Mouse (Mus musculus) hindbrain, embryonic 14.5 days (tissue): Measurements from ENCODE around the gene 4931409K22Rik. TPM values are rescaled to one million over a fixed set of nuclear protein-coding genes. Genes with fewer than 3 reads are reported as not detected.

Source experiments
- ATAC-seq: fragments of 200-750 bp; cut with Nextera tagmentation; 2 replicates; pipeline ENCODE4 v1.8.0; 2017; ENCODE audit warnings: moderate number of reproducible peaks, mild to moderate bottlenecking, moderate TSS enrichment, moderate library complexity; ENCODE audit not compliant: low FRiP score
- DNase-seq: peaks from one replicate; pipeline ENCODE4 v3.0.0-alpha.2; 2015; ENCODE audit warnings: low spot score
- H3K27ac ChIP-seq: fragments of 300-500 bp; sonication (generic); 2 replicates; pipeline ENCODE4 v1.5.1; 2014; ENCODE audit warnings: mild to moderate bottlenecking, moderate library complexity
- H3K27me3 ChIP-seq: fragments of 300-500 bp; sonication (generic); 2 replicates; pipeline ENCODE4 v1.6.1; 2014; ENCODE audit warnings: mild to moderate bottlenecking, low read length, mixed read lengths; ENCODE audit not compliant: control insufficient read depth, insufficient read depth
- H3K36me3 ChIP-seq: fragments of 300-500 bp; sonication (generic); replicated peaks from 2 replicates; pipeline ENCODE4 v1.6.1; 2014; ENCODE audit not compliant: control insufficient read depth, insufficient read depth
- H3K4me1 ChIP-seq: fragments of 300-500 bp; sonication (generic); replicated peaks from 2 replicates; pipeline ENCODE4 v1.6.1; 2014; ENCODE audit warnings: antibody characterized with exemption, low read length, mixed read lengths; ENCODE audit not compliant: control insufficient read depth, insufficient read depth
- H3K4me2 ChIP-seq: fragments of 300-500 bp; sonication (generic); replicated peaks from 2 replicates; pipeline ENCODE4 v1.6.1; 2014; ENCODE audit warnings: mild to moderate bottlenecking, moderate library complexity
- H3K4me3 ChIP-seq: fragments of 300-500 bp; sonication (generic); replicated peaks from 2 replicates; pipeline ENCODE4 v1.5.1; 2014; ENCODE audit warnings: mild to moderate bottlenecking, low read length
- H3K9ac ChIP-seq: fragments of 300-500 bp; sonication (generic); 2 replicates; pipeline ENCODE4 v1.6.1; 2014
- H3K9me3 ChIP-seq: fragments of 300-500 bp; sonication (generic); 2 replicates; pipeline ENCODE4 v1.6.1; 2016; ENCODE audit warnings: low read length; ENCODE audit not compliant: control insufficient read depth
- WGBS: fragments of 180-500 bp; shearing (Covaris S2); extraction: QIAGEN DNeasy Blood & Tissue Kit; methylation state at CpG from one replicate; pipeline ENCODE4 v1.1.7; 2014; 5-methylcytosine and 5-hydroxymethylcytosine counted together
- polyA plus RNA-seq: library from polyadenylated mRNA; unstranded; fragments of >200 nt; fragmentation: Nextera tagmentation; extraction: Ambion mirVana; gene quantifications from 2 replicates; pipeline ENCODE4 v1.2.1, GENCODE M21; 2014

Gene 4931409K22Rik
- polyA plus RNA-seq, 1 experiment from 2014 or later: 0.19 TPM

DNA sequence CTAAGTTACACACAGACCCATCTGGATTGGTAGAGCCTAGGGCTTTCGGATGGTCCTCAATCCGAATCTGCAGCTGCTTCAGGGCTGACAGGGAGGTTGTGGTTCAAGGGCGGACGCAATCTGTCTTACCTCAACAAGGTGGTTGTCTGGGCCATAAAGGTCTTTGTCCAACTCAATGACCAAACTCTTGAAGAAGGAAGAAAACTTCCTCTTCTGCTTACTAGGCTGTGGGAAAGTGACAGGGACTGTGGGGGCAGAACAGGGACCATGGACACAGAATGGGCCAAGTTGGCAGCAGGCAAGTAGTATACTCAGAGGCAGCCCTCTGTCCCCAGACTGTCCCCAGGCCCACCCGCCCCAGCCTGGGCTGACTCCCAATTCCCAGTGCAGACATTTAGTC, 38.7 kb upstream of the 4931409K22Rik start:
- Histone ChIP-seq H3K36me3 (peaks cover 57% of the 10 kb centered on the region), H3K27me3 (no peaks in the 10 kb centered on the region), H3K4me3 (no peak overlapping the region), H3K27ac (peak overlapping the region; percentile 83; the same call in 1 of the 2 replicates), H3K4me2 (no peak overlapping the region), H3K9ac (0 out of 2 replicates have a peak overlapping the region, but pooled peaks have one; percentile 37), H3K4me1 (peaks cover 46% of the 10 kb centered on the region), H3K9me3 (no peaks in the 10 kb centered on the region)
- WGBS: 94% methylated on average over 5 of the region's 5 CpGs
- ATAC-seq: no peak
- DNase-seq: no peak

DNA sequence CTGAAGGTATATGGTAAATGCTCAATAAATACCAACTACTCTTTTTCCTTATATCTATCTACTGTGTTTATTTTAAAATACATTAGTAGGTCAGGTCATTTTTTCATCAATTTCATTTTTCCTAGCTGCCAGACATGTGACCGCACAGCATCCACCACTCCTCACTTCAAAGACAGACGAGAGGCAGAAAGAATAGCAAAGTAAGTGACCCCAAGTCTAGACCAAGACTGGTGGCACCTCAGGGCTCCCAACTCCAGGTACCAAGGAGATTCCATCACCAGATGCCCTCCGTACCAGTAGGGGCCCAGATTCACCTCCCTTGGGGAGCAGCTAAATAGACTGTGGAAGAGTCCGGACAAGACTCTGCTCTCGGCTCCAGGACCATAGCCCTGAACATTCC, 37.7 kb upstream of the 4931409K22Rik start:
- ATAC-seq (no peak), DNase-seq (no peak)
- Histone ChIP-seq H3K36me3 (peaks cover 66% of the 10 kb centered on the region), H3K9me3 (no peaks in the 10 kb centered on the region), H3K9ac (no peak overlapping the region), H3K4me2 (no peak overlapping the region), H3K27me3 (no peaks in the 10 kb centered on the region), H3K4me3 (no peak overlapping the region), H3K4me1 (peaks cover 40% of the 10 kb centered on the region), H3K27ac (no peak overlapping the region)
- WGBS: 92% methylated on average over 5 of the region's 5 CpGs

DNA sequence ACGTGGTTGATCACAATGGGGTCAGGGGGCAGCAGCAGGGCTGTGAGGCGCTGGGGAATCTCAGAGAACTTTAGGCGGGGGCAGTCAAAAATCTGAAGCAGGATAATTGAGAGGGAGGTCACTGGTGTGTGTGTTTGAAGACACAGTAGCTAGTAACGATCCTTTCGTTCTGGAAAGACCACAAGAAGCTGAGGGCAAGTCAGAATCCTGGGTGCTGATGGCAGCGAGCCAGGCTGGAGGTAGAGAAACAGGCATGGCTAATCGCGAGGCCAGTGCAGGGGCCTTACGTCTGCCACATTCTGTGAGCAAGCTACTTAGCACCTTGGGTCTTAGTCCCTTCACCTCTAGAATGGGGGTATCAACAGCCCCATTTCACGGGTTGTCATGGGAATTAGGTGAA, 37.3 kb upstream of the 4931409K22Rik start:
- no peaks in the 10 kb centered on the region for H3K9me3 ChIP-seq
- ATAC-seq (no peak), DNase-seq (no peak)
- no peak overlapping the region for H3K4me2 ChIP-seq
- 75% methylated on average over 10 of the region's 10 CpGs for WGBS
- no peak overlapping the region for H3K9ac ChIP-seq
- H3K4me3 ChIP-seq: no peak overlapping the region
- H3K27ac ChIP-seq: no peak overlapping the region
- H3K4me1 ChIP-seq: peaks cover 37% of the 10 kb centered on the region
- no peaks in the 10 kb centered on the region for H3K27me3 ChIP-seq
- H3K36me3 ChIP-seq: peaks cover 70% of the 10 kb centered on the region

DNA sequence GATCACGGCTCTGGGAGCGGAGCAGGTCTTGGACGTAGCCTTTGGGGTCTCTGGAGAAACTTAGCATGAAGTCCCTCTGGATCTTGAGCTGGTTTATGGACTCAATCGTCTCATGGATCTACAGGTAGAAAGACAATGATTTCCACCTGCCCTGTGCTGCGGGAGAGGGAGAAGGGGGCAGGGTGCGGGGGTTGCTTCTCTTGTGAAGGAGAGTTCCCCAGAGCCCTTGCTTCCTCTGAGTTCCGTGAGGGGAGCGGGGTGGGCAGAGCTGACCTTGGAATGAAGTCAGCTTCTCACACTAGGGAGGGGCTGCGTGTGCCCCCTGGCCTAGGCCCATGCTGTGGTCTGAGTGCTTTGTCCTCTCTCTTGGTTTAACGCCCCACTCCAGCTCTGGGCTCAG, 36.6 kb upstream of the 4931409K22Rik start:
- Histone ChIP-seq H3K9ac (no peak overlapping the region), H3K4me2 (no peak overlapping the region), H3K27me3 (no peaks in the 10 kb centered on the region), H3K36me3 (peaks cover 77% of the 10 kb centered on the region), H3K4me3 (no peak overlapping the region), H3K4me1 (peaks cover 30% of the 10 kb centered on the region), H3K27ac (no peak overlapping the region), H3K9me3 (no peaks in the 10 kb centered on the region)
- no peak for DNase-seq
- 79% methylated on average over 10 of the region's 10 CpGs for WGBS
- ATAC-seq: no peak

DNA sequence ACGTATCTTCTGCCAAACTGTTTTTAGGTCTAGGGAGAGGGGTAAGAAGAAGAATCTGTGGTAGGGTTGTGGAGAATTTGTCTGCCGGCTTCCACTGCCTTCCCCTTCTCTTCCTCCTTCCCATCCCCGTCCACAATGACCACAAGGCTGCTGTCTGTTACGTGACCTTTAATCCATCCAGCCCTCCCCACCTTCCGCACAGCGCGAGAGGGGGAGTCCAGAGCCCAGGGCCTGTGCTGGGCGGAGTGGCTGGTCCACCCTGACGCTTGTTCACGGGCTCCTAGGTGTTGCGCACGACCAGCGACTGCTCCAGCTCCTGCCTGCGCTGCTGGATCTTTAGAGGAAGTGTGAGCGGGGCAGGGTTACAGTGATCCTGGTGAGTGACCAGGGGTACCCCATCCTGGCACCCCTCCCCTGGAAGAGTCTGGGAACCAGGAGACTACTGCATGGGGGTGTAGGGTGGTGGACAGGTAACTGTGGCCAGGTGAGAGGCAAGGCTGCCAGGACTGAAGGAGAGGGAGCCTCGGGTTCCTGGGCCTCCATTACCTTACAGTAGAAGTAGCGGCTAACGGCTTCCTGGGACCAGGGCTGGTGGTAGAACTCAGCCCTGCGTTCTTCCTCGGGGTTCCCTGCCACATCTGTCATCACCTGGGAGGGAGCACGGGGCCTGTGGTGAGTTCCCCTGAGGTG, 36.0 kb upstream of the 4931409K22Rik start:
- H3K4me2 ChIP-seq: no peak overlapping the region
- no peak overlapping the region for H3K4me3 ChIP-seq
- H3K9me3 ChIP-seq: no peaks in the 10 kb centered on the region
- peaks cover 28% of the 10 kb centered on the region for H3K4me1 ChIP-seq
- H3K36me3 ChIP-seq: peaks cover 78% of the 10 kb centered on the region
- no peak for ATAC-seq
- no peak overlapping the region for H3K9ac ChIP-seq
- no peak overlapping the region for H3K27ac ChIP-seq
- no peak for DNase-seq
- 66% methylated on average over 21 of the region's 21 CpGs for WGBS
- H3K27me3 ChIP-seq: no peaks in the 10 kb centered on the region

DNA sequence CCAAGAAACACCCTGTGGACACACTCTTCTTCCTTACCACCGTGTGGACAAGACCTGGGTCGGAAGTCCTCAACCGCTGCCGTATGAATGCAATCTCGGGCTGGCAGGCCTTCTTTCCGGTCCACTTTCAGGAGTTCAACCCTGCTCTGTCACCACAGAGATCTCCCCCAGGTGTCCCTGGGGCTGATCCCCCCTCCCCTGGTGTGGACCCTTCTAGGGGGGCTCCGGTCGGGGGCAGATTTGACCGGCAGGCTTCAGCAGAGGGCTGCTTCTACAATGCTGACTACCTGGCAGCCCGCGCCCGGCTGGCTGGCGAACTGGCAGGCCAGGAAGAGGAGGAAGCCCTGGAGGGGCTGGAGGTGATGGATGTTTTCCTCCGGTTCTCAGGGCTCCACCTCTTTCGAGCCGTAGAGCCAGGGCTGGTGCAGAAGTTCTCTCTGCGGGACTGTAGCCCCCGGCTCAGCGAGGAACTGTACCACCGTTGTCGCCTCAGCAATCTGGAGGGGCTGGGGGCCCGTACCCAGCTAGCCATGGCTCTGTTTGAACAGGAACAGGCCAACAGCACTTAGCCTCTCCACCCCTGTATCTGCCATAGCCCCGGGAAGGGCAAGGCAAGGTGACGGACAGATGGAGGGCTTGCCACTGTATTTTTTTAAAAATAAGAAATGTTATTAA, 35.3 kb upstream of the 4931409K22Rik start:
- no peak overlapping the region for H3K4me2 ChIP-seq
- no peak overlapping the region for H3K27ac ChIP-seq
- H3K9ac ChIP-seq: no peak overlapping the region
- H3K27me3 ChIP-seq: no peaks in the 10 kb centered on the region
- H3K36me3 ChIP-seq: peaks cover 78% of the 10 kb centered on the region
- peaks cover 28% of the 10 kb centered on the region for H3K4me1 ChIP-seq
- DNase-seq: no peak
- H3K4me3 ChIP-seq: no peak overlapping the region
- 57% methylated on average over 24 of the region's 24 CpGs for WGBS
- no peaks in the 10 kb centered on the region for H3K9me3 ChIP-seq
- no peak for ATAC-seq

DNA sequence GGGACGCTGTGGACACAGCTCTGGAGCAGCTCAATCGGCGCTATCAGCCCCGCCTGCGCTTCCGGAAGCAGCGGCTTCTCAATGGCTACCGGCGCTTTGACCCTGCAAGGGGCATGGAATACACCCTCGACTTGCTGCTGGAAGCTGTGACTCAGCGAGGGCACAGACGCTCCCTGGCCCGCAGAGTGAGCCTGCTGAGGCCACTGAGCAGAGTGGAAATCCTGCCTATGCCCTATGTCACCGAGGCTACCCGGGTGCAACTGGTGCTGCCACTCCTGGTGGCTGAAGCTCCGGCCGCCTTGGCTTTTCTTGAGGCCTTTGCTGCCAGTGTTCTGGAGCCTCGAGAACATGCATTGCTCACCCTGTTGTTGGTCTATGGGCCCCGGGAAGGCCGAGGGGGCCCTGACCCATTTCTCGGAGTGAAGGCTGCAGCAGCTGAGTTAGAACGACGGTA, 34.7 kb upstream of the 4931409K22Rik start:
- H3K27ac ChIP-seq: no peak overlapping the region
- ATAC-seq (no peak), DNase-seq (no peak)
- H3K36me3 ChIP-seq: peaks cover 78% of the 10 kb centered on the region
- H3K4me2 ChIP-seq: no peak overlapping the region
- no peaks in the 10 kb centered on the region for H3K9me3 ChIP-seq
- peaks cover 22% of the 10 kb centered on the region for H3K4me1 ChIP-seq
- 24% methylated on average over 23 of the region's 23 CpGs for WGBS
- H3K27me3 ChIP-seq: no peaks in the 10 kb centered on the region
- no peak overlapping the region for H3K4me3 ChIP-seq
- H3K9ac ChIP-seq: no peak overlapping the region; the same call in 1 of the 2 replicates

DNA sequence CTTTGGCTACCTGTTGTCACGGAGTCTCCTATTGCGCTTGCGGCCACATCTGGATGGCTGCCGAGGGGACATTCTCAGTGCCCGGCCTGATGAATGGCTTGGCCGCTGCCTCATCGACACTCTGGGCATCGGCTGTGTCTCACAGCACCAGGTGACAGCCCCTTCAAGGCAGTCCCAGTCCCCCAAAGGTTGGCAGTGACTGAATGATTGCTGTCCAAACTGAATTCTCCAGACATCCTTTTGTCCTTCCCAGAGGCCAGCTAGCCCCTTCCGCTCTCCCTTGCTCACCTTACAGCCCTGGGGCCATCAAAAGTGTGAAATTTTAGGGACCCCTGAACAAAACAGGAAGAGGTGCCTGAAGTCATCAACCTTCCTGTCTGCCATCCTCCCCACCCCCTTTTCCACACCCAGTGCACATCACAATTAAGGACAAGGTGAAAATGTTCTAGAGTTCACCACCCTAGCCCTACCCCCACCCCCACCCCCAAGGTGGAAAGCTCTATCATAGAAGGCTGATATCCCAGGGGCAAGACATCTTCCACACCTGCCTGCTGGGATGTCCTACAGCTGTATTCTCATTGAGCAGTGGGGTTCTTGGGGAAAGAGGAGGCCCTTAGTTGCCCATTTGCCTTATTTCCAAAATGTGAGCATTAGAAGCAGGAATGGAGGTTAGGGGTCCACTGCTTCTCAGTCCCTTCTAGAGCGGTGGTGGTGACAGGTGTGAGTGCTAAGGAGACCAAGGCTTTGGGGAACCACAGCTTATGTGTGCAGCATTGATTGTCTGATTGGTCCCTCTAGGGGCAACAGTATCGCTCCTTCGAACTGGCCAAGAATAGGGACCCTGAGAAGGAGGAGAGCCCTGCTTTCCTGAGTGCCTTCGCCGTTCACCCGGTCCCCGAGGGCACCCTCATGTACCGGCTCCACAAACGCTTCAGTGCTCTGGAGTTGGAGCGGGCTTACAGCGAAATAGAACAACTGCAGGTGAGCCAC, 33.2 kb upstream of the 4931409K22Rik start:
- H3K27me3 ChIP-seq: no peaks in the 10 kb centered on the region
- WGBS: 85% methylated on average over 20 of the region's 20 CpGs
- no peak for DNase-seq
- H3K4me1 ChIP-seq: peaks cover 13% of the 10 kb centered on the region
- no peak overlapping the region for H3K4me2 ChIP-seq
- H3K4me3 ChIP-seq: no peak overlapping the region
- H3K9me3 ChIP-seq: no peaks in the 10 kb centered on the region
- no peak for ATAC-seq
- peaks cover 66% of the 10 kb centered on the region for H3K36me3 ChIP-seq
- no peak overlapping the region for H3K9ac ChIP-seq
- no peak overlapping the region for H3K27ac ChIP-seq

DNA sequence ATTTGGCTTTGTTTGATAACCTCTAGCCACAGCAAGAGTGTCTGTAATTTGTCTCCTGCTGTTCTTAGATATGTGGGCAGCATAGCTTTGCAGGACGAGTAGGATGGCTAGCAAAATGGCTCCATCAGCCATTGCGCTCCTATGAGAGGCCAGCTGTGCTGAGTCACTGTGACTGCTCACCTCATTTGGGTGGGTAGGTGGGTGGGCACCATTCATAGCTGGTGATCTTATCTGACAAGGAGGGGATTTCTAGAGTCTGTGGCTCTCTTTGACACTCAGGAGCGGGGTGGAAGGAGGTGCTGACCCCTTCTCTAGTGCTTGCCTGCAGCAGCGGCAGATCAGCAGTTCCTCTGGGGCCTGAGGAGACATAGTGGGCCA, 30.6 kb upstream of the 4931409K22Rik start:
- peak overlapping the region; percentile 58 for H3K4me3 ChIP-seq
- H3K27ac ChIP-seq: peak overlapping the region; percentile 69
- WGBS: 26% methylated on average over 4 of the region's 4 CpGs
- peak overlapping the region; percentile 75 for H3K4me2 ChIP-seq
- no peak for DNase-seq
- H3K9me3 ChIP-seq: no peaks in the 10 kb centered on the region
- H3K9ac ChIP-seq: peak overlapping the region; percentile 75
- H3K27me3 ChIP-seq: no peaks in the 10 kb centered on the region
- H3K4me1 ChIP-seq: peaks cover 13% of the 10 kb centered on the region
- no peak for ATAC-seq
- H3K36me3 ChIP-seq: peaks cover 40% of the 10 kb centered on the region
